Mouse (Mus musculus): ENCODE data around the gene Tfap2c.

Tfap2c gene

DNA sequence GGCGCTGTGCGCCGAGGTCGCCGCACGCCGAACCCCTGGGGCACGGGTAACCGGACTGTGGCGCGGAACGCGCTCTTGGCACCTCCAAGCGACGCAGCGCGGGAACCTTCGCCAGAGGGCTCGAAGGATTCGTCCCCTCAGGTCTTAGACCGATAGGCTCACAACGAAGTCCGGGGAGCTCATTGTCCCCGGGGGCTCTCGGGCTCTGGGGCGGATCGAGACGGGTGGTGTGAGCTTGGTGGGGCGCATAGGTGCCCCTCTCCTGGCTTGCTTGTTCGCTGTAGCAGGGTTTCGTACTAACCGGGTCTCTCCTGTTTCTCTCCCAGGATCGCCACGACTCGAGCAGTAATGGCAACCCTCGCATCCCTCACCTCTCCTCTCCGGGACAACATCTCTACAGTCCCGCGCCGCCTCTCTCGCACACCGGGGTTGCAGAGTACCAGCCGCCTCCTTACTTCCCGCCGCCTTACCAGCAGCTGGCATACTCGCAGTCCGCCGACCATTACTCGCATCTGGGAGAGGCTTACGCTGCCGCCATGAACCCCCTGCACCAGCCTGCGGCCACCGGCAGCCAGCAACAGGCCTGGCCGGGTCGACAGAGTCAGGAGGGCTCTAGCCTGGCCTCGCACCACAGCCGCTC is 1.8 kb downstream of the Tfap2c start:
- no peak for DNase-seq (ENCODE audit: low read depth)

DNA sequence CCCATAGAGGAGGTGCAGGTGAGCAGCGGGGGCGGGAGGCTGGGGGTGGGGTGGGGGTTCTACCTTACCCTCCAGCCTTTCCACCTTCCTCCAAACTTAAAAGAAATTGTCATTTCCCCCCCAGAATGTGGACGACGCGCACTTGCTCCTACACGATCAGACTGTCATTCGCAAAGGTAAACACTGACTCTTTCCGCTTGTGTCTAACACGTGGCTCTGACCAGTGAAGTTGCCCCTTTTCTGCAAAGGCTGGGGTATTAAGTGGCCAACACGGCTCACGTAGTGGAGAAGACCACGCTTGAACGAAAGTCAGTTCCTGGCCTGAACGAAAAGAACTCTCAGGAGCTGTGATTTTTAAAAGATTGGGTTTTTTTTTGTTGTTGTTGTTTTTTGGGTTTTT is 2.5 kb downstream of the Tfap2c start:
- DNase-seq (ENCODE audit: low read depth) = no peak

DNA sequence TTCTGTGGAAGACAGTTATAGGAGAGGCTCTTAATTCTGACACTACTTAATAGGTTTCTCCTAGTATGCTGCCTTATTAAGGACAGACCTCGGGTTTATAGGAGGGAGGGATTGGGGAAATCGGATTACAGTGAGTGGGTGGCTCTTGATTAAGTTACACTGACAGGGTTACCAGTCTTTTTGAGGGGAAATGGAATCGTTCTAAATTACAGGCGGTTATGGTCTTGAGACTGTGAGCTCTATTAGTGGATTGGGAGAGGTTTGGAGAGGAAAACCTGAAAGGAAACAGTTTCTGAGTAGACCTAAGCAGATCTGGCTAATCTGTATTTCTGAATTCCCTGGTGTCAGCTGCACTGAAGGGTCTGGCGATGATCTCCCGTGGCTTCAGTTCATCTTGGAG is 3.3 kb downstream of the Tfap2c start:
- DNase-seq (ENCODE audit: low read depth) = no peak

DNA sequence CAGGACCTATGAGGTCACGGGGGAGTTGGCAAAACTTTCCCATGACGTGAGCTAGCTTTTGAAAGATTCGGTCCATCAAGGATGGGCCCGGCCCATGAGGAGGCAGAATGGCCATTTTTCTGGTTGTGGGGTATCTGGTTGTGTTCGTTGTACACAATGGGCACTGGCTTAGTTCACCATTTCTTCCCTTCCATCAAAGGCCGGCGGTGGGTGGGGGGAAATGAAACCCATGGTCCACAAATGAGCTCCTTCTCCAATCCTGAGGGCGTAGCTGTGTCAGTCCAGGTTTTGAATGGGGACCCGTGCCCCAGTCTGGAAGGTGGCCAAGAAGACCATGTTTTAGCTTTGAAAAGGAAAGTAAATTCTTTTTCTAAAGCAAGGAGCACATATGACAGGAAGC is 4.8 kb downstream of the Tfap2c start:
- no peak for DNase-seq (ENCODE audit: low read depth)

DNA sequence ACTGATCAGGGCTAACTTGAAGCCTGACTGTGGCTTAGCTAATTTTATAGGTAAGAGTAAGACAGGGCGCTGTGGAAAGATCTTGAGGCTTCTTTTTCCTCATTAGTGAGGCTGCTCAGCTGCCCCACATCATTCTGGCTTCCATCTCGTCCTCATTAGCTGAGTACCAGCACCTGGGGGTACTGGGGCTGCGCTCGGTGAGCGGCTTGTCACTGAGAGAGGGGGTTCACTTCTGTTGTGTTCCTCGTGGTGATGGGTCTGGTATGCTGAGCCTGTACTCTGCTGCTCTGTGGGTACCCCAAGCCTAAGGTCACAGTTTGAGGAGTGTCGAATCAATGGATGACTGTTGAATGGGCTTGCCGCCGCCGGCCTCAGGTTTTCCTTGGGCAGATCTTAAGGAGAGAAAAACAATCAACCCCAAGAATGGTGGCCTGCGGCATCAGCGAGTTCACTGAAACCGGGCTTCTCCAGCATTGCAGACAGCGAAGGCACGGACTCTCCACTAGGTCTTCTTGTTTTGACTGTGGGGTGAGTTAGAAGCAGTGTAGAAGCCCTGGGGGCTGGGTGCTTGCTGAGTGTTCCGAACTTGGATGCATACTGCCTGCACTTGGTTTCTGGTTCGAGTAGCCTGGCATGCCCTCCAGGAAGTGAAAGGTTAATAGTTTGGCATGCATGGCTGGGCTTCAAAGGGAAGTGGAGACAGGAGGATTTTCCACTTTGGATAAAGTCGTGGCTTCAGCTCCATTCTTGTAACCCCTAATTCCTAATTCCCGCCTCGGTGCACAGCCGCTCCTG is 9.5 kb downstream of the Tfap2c start:
- DNase-seq (ENCODE audit: low read depth) = no peak

DNA sequence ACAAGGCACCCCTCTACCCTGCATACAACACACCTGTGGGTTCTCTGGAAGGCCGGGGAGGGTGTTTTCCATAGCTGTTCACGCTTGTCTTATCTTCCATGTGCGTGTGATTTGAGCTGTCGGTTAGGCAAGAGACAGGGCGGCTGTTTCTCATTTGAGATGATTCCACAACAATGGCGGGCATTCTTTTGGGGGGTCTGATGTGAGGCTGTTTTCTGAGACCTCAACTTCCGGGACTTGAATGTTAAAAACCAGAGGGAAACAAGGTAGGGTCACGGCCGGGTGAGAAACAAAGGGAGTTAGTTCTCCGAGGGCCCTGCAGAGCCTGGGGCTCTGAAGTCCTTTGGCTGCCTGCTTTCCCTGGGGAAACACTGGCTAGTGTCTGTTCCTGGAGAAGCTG is 11.6 kb downstream of the Tfap2c start:
- no peak for DNase-seq (ENCODE audit: low read depth)

DNA sequence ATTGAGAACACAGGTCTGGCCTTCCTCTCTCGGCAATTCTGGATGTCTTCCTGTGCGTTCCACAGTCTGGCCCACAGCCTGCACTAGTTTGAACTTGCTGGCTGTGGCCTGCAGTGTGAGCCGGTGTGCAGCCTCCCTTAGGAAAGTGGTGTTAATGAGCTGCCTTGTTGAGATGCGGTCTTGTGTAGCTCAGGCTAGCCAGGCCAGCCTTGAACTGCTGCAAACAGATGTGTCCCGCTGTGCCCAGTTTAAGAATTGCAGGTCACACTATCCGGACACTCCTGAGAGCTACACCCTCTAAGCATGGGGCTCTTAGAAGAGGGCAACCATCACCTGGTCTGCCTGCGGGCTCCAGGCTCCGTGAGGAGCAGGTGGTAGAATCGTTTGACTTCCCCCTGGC is 18.4 kb downstream of the Tfap2c start:
- no peak for DNase-seq (ENCODE audit: low read depth)

DNA sequence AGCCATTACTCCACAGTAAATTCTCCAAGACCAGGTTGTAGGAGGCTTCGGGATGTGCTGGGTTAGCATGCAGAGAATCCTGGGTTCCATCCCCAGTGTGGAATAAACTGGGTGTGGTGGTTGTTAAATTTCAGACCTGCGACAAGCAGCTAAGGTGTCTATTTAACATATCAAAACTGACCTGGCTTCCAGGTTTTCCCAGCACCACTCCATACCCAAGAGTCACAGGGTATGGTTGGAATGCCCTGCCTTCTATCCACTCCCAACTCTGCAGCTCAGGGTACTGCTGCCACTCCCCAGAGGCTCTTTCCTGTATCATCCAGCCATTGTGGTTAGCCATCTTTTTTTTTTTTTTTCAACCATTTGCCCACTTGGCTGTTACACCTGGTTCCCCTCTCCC is 19.1 kb downstream of the Tfap2c start:
- no peak for DNase-seq (ENCODE audit: low read depth)

DNA sequence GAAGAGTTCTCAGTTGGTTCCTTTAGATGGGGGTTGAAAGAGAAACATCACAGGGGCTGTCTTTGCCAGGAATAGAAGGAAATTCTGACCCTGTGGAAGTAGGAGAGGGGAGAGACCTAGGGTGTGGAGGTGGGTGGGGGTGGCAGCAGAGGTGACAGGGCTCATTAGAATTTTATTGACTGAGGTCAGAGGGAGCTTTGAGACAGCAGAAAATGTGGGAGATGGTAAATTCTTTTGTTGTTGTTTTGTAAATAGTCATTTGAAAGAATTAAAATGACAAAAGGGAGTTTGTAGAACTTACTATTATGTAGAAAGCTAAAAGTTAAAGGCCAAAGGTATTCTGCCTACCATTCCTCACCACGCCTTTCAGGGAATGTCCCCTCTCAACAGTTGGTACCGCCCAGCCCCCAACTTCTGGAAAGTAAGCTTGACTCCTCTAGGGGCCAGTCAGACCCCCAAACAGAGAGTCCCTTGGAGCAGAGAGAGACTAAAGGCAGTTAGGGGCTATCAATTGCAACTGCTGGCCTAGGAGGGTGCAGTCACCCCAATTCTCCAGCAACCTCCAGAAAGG is 27.9 kb downstream of the Tfap2c start:
- no peak for DNase-seq (ENCODE audit: low read depth)

DNA sequence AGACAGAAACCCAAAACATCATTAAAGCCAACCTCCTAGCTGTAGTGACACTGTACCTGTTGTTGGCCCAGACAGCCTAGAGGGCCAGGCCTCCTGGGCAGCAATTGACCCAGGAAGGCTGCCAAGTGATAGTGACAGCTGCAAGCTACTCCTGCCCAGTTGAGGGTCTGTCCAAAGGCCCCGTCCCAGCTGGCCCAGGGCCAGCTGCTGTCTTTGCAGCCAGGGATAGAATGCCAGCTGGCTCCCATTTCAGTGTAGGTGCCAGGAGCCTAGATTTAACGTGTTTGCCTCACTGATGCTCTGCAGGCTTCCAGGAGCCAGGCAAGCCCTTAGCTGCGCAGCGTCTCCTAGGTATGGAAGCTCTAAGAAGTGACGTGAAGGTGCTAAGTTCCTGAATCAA is 29.8 kb downstream of the Tfap2c start:
- no peak for DNase-seq (ENCODE audit: low read depth)

DNA sequence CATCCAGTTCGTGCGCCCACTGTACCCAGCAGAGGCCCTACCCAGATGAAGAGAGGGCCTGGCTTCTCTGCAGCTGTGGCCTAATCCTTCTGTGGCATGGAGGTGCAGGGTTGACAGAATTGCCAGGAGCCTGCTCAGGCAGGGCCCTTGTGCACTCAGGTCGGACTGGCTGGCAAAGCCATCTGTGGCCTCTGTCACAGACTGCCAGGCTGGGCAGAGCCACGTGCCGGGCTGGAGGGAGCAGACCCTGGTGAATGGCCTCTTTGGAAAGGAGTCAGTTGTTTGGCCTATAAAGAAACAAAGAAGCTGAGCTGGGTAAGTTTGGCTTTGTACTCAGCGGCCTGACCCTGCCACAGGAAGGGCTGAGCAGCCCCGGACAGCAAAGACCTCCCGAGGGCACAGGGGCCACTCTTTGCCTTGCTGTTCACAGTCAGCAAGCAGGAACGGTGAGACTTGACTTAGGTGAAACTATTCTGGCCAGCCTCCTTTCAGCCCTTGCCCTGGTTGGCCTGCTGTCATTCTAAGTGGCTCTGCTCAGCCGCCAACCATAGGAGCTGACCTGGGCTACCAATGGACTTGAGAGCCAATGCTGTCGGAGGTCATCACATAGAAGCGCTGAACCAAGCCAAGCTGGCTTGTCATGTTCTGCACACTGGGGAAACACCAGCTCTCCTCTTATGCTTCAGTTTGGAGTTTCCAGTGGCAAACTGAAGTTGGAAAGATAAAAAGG is 31.3 kb downstream of the Tfap2c start:
- no peak for DNase-seq (ENCODE audit: low read depth)

DNA sequence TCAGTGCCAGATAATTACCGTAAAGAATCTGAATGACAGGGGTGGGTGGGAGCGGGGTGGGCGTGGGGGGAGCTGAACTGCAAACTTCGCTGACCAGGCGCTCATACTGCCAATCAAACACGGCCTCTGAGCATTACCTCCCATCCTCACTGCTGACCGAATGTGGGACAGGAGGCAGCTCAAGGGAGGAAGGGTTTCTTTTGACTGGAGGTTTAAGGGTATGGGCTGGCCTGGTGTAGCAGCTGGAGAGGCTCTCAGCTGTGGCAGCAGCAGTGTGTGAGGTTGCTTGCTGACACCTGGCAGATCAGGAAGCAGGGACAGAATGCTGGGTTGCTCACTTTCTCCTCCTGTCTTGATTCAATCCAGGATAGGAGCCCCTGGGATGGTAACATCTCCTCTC is 33.9 kb downstream of the Tfap2c start:
- no peak for DNase-seq (ENCODE audit: low read depth)

DNA sequence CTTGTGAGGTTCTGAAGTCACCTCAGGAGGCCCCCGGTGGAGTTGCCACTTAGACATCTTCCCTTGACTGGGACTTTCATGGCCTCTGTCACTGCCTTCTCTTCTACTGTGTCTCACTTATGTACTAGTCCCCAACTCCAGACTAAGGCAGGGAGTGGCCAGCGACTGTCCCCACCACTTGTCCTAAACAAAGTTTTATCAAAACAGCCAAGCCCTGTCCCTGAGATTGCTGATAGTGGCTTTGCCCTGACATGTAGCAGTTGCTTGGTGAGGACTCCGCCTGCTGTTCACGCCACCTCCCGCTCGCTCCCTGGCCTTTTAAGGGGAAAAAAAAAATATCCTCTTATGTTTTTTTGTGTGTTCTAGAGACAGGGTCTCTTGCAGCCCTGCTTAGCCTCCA is 35.9 kb downstream of the Tfap2c start:
- DNase-seq (ENCODE audit: low read depth) = no peak

DNA sequence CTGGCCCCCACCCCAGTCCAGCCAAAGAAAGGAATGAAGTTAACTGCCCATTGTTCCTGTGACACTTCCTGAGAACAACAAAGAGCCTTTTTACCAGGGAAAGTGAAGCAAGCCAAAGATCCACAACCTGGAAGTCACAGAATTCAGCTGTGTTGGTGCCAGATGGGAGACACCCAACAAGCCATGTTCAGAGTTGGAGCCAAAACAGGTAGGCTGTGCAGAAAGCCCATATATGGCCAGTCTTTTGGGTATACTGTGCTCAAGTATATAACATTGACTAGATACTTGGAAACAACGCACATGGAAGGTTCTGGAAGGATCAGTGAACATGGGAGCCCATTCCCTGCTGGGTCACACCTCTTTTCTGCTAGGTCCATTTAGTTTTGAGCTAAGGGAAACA is 39.7 kb downstream of the Tfap2c start:
- no peak for DNase-seq (ENCODE audit: low read depth)

DNA sequence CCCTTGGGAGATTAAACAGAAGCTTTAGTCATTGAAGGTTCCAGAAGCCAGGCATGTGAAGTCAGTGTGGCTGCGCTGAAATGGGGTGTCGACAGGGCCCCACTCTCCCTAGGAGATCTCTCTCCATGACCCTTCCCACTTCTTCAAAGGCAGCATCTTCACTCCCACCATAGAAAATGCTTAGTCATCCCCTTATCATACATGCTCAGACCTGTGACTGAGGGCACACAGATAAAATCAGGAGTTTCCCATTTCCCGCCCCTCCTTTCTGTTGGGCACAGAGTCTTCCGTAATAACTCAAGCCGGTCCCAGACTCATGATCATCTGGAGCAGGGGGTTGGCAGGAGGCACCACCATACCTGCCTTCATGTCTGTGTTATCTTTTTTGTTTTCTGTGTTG is 41.4 kb downstream of the Tfap2c start:
- DNase-seq (ENCODE audit: low read depth) = no peak

DNA sequence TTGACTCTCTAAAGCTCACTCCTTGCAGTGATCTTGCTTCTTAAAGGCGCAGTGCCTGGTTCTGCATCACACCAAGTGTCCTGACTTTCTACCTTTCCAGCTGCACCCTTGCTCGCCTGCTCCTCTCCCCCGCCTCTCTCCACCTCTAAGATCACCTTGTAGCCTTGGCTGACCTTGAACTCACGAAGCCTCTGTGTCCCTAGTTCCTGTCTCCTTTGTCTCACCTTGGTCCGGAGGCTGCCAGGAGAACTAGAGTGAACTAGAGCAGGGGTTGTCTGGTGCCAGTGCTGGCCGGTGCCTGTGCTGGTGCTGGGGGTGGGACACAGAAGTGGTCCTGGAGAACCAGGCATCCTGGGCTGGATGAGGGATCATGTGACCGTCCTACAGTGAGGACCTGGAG is 44.9 kb downstream of the Tfap2c start:
- no peak for DNase-seq (ENCODE audit: low read depth)

DNA sequence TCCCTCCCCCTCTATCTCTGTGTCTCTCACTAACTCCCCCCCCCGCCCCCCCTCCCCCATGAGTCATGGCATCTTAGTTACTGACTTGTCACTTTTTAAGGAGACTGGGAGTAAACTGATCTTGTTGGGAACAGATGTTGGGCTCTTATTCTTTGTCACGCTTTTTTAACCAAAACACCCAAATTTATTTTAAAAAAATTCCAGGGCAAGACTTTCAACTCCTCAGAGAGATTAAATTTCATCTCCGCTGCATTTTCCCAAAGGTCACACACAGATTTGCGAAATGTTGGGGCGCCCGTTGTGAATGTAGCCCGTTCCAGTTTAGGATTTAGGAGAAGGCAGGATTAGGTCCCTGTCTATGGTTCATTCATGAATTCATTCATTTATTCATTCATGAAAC is 47.7 kb downstream of the Tfap2c start:
- no peak for DNase-seq (ENCODE audit: low read depth)

DNA sequence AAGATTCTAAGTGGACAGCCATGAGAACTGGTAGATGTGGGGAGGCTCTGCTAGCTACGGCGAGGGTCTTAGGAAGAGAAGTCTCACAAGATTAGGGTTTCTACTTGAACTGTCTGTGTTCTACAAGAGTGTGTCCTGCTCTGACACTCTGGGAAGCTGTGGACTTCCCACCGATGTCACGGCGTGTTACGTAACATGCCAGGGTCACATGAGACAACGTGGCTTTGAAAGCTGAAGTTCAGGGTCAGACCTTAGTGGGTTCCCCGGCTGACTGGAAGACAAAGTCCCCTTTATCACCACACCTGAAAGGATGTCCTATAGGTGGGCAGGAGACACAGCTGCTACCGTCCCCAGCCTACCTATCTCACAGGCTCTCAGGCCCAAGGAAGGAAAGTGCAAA is 48.5 kb downstream of the Tfap2c start:
- DNase-seq (ENCODE audit: low read depth) = no peak

DNA sequence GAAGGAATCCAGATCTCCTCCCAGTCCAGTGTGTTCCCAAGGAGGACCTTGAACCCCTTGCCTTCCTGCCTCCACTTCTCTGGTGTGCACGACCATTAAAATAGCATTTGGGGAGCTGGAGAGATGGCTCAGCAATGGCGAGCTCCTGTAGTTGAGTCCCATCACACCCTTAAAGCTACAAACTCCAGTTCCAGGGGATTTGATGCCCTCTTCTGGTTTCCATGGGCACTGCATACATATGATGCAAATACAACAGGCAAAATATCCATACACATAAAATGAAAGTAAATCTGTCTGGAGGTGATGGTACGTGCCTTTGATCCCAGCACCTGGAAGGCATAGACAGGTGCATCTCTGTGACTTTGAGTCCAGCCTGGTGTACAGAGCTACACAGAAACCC is 55.2 kb downstream of the Tfap2c start:
- no peak for DNase-seq (ENCODE audit: low read depth)

DNA sequence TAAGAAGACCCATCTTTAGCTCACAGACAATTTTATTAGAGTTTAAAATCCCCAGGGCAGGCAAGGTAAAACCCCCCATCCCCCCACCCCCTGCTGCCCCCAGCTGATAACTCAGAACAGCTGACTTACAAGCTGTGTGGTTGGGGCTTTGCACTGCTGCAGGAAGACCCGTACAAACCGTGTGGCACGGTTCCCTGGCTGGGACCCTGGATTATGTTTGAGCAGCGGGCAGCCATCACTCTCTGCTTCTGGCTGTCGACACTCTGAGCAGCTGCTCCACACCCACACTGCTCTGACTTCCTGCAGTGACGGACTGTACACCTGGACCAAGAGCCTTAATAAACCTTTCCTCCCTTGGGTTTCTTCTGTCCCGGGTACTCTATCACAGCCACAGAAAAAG is 56.2 kb downstream of the Tfap2c start:
- no peak for DNase-seq (ENCODE audit: low read depth)

DNA sequence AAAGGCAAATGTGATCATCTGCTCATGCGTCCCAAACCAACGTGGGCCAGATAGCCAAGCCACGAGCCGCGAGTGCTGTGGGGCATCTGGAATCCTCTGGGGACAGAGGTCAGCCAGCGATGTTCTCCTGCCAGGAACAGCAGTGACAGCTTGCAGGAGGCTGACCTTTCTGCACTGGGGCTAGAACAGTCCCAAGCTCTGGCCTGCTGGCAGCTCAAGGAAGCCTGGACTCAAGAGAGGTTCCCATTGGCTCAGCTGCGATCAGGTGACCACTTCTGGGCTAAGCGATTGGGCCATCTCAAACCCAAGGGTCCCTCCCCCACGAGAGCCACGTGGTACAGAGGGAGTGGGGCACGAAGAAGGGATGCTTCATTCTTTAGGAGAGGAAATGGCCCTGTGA is 58.3 kb downstream of the Tfap2c start:
- no peak for DNase-seq (ENCODE audit: low read depth)

Data from c-Kit-positive CD71-negative TER-119-negative erythroid progenitor cells, embryonic 14.5 days (primary cell).